Mouse (Mus musculus) small intestine, adult 2 months (tissue): ENCODE results near the gene Sync.

ENCODE experiments used
- CTCF ChIP-seq: fragments of 200-500 bp; IDR thresholded peaks from 2 replicates; pipeline ENCODE4 v1.5.1; 2012; ENCODE audit warnings: low read depth, mild to moderate bottlenecking, control low read depth, inconsistent platforms, low read length, moderate library complexity, mixed read lengths; ENCODE audit not compliant: insufficient replicate concordance, insufficient read length; ENCODE audit errors: extremely low read depth
- POLR2A ChIP-seq: fragments of 200-500 bp; IDR thresholded peaks from 2 replicates; pipeline ENCODE4 v1.6.1; 2012; ENCODE audit warnings: low read depth, mild to moderate bottlenecking, control low read depth, inconsistent platforms, low read length, moderate library complexity

GRCm38 (mm10) chr4:129249288-129249687 is 38.1 kb upstream of the Sync start:
- TF ChIP-seq POLR2A (no peak), CTCF (no peak)
